Mouse (Mus musculus) T-cell, adult 2 months (primary cell): ENCODE data around the gene Snrpg.
"Not testable (repeated sequence)": the region's sequence is repeated elsewhere in the genome, so short reads cannot be mapped to it uniquely, and the experiment has no call there.

ENCODE experiments used
- DNase-seq: peaks from one replicate; pipeline ENCODE4 v3.0.0; 2022; ENCODE audit warnings: low spot score

The Snrpg gene

DNA sequence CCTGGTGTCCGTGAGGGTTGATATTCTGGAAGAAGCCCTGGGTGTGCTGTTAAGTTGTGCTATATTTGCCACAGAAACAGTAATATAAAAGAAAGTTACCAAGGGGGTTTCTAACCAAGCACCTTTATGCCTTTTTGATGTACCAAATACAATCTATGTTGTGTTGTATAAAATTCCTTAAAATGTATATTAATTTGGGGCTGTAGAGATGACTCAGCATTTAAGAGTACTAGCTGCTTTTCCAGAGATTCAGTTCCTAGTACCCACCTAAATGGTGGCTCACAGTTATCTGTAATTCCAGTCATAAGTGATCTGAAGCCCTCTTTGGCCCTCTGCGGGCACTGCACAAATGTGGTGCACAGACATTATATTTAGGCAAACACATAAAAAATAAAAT is 4.3 kb upstream of the Snrpg start:
- no peak for DNase-seq

DNA sequence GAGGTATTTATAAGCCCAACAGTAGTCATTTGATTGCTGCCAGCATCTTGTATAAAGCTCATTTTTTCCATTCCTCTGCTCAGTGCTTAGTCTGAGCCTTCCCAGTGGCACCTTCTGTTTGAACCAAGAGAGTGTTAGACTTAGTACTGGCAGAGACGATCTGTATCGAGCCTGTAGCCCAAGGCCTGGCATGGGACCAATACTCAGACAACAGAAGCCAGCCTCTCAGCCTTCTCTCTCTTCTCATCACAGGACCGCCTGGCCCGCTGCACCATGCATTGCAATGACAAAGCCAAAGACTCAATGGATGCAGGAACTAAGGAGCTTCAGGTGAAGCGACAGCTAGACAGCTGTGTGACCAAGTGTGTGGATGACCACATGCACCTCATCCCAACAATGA is 2.6 kb upstream of the Snrpg start:
- no peak for DNase-seq

DNA sequence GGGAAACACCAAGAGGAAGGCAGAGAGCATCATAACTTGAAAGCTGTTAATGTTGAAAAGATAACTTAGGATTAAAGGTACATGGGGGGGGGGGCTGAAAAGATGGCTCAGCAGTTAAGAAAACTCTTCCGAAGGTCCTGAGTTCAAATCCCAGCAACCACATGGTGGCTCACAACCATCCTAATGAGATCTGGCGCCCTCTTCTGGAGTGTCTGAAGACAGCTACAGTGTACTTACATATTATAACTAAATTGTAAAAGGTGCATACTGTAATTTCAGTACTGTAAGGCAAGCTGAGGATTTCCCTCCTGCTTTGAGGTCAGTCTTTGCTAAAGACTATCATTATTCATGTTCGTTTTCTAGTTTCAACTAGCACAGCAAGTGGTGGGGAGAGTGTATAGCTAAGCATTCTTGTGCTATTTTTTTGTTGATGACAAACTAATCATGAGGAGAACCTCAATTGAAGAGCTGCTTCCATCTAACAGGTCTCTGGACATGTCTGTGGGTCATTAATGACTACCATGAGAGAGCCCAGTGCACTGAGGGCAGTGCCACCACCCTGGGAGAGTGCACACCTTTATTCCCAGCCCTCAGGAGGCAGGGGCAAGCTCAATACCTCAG is 901 bp upstream of the Snrpg start:
- DNase-seq: peak; percentile 27

DNA sequence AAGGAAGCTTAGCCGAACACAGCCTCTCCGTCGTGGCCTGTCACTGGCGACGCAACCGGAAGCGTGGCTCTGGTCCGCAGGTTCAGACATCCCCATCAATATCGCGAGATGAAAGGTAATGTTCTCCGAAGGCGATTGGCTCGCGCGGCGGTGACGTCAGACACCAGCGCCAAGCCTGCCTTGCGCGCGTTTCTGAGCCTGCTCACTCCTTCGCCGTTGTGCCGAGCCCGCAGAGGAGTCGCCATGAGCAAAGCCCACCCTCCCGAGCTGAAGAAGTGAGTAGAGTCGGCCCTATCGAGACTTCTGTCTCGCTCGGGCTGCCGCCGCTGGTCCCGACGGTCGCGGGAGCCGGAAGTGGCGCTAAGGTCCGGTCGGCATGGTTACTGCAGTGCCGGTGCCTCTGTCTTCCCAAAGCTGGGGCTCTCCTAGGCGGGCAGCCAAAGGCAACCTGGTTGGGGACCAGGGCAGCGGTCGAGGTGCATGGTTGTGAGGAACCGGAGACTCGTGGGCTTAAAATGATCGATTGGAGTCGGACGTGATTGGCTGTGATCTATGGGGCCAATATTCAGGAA is 322 bp downstream of the Snrpg start:
- DNase-seq: peak; percentile 96

DNA sequence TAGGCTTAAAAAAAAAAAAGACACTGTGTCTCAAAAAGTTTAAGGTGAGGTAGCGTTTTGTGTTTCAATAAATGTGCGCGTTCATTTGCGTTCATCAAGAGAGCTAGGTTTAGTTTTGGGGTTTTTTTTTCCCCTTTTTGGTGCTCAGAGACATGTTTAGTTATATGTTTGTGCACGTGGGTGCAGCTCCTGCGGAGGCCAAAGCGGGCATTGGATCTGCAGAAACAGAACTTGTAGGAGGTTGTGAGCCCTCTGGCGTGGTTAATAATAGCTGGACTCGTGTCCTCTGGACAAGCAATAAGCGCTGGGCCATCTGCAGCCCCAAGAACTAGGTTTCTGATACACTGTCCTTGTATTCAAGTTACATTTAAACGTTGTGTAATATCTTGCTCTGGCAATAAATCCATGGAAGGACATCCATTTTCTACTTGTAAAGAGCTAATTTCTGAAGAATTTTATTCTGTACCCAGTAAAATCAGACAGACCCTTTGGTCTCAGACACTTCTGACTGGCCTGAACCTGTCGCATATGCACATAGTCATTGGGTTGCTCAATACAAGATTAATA is 929 bp downstream of the Snrpg start:
- no peak for DNase-seq

DNA sequence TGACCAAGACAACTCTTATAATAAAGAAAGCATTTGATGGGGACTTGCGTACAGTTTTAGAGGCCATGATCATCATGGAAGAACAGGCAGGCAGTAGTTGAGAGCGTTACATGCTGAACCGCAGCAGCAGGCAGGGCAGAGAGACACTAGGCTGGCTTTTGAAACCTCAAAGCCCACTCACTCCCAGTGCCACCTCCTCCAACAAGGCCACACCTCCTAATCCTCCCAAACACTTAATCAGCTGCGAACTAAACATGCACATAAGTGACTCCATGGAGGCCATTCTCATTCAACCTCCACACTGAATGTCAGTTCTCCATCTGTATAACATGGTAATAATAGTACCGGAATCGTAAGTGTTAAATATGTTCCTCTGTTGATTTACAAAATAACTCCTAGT is 2.5 kb downstream of the Snrpg start:
- DNase-seq: no peak

DNA sequence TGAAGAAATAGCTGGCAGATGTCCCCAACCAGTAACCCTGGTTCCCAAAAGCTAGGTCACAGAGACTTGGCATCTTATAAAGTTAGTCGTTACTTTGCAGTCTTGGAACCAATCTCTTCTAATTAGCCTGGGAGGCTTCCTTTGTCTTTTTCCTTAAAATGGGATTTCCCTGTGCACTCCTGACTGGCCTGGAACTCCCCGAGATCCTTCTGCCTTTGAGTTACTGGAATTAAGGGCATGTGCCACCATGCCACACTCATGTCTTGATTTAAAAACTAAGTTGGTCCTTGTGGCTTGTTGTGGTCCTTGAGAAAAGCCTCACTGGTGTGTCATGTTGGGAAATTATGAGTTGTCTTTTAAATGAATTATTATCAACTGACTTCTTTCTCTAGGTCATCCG is 7.2 kb downstream of the Snrpg start:
- no peak for DNase-seq

DNA sequence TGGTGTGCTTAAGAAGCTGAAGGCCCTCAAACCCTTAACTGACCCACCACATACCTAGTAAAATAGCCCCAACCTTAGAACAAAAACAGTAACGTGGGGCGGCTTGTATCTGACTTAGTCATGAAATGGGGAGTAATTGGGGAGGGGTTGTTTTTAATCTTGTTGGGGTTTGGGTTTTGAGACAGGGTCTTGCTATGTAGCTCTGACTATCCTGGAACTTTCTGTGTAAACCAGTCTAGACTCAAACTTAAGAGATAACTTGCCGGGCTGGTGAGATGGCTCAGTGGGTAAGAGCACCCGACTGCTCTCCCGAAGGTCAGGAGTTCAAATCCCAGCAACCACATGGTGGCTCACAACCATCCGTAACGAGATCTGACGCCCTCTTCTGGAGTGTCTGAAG is 9.0 kb downstream of the Snrpg start:
- DNase-seq: not testable (repeated sequence)

DNA sequence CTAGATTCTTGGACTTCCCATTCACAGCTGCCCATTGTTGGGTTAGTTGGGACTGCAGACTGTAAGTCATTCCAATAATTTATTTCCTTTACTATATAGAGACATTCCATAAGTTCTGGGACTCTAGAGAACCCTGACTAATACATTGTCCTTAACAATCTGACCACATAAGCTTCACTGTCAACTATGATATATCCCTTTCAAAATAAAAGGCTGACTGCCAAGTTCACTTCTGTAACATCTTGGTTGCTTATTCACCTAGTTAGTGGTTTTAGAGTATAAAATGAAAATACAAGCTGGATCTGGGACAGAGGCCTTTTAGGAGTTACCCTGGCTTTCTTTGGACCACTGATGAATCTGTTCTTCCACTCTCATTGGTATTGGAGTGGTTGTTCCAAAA is 11.4 kb downstream of the Snrpg start:
- DNase-seq: no peak

DNA sequence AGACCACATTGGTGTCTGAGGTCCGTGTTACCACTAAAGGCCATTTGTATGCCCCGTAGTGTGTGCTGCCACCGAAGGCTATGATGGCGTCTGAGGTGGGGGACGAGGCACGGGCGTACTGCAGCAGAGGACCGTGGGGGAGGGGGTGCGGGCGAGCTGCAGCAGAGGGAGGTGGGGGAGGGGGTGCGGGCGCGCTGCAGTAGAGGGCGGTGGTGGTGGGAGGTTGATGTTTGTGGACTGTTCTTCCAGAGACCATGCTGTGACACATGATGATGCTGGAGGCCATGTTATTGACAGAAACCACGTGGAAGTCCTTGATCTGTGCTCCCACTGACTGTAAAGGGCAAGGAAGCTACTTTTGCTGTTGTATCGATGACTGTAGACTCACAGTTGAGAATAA is 12.3 kb downstream of the Snrpg start:
- DNase-seq: no peak

DNA sequence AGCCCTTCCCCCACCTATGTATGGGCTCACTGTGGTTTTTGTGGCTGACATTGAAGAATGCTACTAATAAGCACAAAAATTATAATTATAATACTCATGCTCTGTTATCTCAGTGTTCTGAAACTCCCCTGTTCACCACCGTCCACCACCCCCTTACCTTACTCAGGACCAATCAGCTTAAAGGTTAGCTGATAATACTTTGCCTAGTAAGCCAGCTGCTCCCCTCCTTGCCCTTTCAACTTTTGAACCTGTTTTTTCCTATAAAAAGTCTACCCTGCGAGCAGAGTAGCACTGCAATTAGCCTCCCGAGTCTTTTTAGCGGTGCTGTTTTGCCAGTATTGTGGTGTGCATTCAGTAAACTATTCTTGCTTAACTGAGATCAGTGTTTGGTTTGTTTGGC is 13.6 kb downstream of the Snrpg start:
- no peak for DNase-seq

DNA sequence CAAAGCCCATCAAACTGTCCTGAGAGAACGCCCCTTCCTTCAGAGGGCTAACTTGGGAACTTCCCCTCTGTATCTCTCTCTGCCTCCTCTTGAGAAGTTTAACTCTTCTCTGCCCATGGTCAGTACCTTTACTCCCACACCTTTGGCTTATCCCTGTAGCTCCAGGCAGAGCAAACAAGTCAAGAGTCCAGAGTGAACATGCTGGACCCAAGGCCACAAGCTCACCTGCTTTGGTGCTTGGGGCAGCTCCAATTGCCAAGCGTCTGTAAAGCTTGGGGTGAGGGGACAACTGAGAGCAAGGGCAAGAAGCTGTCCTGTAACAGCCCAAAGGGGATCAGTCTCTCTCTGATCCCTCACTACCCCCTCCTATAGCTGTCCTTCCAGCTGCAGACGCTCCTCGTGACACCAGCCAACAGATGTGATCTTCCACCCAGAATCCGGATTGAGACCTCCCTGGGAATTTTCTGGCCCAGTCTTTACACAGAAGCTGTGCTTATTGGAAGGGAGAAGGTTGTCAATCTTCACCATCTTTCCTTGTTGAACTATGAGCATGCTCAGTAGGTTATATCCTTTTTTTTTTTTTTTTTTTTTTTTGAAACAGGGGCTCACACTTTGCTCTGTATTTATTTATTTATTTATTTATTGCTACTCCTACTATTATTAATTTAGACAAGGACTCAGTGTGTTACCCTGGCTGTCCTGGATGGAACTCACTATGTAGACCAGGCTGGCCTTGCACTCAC is 14.4 kb downstream of the Snrpg start:
- no peak for DNase-seq

DNA sequence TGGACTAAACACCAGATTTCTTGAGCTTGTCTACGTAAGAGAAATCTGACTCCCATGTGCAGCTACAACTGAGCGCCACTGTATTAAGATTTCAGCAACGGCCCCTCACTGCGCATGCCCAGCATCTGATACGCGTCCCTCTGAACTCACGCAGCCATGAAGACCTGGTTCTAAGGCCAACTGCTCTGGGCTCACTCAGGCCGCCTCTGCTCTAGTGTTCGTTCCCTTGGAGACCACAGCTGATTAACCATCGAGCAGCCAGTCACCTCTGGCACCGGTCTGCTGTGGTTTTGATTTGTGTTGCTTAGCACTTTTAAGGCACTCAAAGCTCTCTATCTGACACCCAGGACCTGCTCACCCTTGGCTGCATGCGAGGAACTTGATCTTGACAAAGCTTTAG is 16.2 kb downstream of the Snrpg start:
- no peak for DNase-seq

DNA sequence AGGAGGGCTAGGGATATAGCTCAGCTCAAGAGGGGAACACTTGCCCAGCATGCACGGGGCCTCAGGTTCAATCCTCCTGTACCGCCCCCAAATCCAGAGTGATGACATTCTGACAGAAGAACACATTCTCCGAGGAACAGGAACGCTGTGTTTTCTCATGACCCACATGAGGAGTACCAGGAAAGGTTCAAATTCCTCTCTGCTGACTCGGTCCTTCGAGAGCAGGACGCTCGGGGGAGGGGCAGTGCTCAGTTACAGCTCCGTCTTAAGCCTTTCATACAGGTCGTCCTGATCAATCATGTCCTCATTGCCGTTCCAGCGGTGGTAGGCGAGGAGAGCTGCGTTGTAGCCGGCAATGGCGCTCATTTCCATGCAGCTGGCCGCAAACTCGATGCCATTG is 17.4 kb downstream of the Snrpg start:
- DNase-seq: no peak

DNA sequence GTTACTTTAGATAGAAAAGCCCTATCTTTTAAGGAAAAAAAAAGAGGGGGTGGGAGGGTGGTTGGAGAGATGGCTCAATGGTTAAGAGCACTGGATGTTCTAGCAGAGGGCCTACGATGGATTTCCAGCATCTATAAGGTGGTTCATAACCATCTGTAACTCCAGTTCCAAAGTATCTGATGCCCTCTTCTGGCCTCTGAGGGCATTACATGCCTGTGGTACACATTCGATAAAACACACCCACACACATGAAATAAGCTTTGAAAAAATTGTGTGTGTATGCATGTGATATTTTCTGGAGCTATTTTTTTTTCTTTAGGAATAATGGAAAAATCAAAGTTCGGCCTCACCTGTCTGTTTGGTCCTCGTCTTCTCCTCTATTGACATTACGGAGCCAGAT is 20.2 kb downstream of the Snrpg start:
- no peak for DNase-seq

DNA sequence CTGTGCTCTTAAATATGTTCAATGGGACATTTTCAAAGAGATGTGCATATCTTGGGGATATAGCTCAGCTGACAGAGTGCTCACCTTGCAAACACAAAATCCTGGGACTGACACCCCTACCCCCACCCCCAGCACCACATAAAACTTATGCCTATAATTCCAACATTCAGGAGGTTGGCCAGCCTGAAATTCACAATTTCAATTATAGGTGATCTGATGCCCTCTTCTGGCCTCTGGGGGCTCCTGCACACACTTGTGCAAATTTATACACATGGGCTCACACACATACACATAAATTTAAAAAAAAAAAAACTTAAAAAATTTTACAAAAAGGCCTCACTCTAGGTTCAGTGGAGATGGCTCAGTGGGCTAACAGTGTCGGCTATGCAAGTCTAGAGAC is 22.1 kb downstream of the Snrpg start:
- no peak for DNase-seq

DNA sequence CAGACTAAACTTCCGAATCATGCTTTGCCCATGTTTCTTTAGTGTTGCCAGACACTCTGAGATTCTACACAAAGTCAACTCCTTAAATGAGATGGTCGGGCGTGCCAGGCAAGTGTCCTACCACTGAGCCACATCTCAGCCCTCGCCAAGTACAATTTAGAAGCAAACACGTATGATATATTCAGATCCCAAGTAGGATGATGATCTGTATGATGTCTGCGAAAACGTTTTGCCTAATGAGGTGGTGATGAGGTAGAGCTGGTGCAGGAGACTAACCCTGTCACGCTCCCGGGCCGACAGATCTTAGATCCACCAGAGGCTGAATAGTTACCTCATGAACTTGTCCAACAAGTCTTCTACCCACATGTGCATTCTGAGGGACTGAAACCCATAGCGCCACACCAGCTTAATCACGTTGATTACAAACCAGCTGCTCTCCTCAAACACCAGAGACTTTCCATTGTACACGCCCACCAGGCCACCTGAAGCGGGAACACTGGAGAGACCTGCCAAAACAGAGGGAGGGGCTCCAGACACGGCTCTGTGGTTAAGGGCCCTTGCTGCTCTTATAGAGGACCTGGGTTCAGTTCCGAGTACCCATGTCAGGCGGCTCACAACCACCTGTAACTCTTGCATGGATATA is 23.1 kb downstream of the Snrpg start:
- no peak for DNase-seq

DNA sequence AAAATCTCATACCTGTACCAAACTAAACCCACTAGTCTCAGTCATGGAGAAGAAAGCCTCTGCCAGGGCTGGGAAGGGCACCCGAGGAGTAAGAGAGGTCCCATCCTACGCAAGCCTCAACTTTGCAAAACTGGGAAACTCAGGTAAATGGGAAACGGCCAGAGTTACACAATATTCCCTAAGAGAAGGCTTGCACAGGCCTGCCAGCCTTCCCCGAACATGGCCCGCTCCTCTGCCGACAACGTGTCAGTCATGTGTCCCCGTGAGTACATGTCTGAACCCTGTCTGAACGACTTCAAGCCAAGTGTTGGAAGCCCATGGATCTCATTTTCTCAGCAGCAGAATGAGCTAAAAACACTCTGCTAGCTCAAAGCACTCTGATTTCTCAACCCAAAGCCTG is 23.9 kb downstream of the Snrpg start:
- DNase-seq: no peak

DNA sequence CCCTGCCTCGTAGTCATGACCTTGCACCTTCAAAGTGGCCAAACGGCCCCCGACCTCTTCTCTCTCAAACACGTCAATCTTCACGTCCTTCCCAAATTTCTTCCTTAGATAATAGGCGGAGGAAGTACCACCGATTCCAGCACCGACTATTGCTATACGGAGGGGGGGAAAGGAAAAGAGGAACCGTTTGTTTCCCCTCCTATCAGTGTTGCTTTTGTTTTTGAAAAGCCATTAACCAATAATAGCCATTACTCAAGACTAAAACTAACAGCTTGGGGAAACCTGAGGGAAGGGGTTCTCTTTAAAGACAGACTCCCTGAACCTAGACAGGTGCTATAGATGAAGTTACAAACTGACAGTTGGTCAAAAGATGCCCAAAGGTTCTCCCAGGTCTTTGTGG is 24.9 kb downstream of the Snrpg start:
- DNase-seq: no peak

DNA sequence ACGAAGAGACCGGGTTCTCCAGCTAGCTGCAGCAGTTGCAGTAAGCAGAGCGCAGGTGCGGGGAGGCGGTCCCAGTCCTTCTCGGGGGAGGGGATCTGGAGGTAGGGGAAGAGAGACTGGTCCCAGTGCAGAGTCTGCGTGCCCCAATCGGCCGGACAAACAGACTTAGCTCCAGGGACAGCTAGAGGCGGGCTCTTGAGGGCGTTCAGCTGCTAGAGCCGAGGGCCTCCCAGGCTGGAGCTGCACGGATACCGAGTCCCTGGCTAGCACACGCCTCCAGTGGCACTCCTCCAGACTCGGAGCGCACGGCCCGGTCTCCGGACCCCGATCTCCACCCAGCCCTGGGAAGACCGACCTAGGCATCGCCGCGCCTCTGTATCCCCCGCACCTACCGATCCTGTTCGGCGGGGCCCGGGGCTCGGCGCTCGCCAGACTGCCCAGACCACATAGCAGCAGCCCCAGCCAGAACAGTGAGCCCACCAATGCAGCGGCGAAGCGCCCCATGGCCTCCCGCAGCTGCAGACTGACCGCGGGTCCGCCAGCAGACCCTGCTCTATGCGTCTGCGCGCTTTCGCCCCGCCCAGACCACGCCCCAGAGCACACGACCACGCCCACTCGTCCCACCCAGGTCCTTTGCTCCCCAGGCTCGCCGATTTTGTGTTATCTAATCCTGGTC is 25.6 kb downstream of the Snrpg start, which contains the start of gene Pcyox1:
Pcyox1 (minus strand) TSS at position 574 of the 676 bp plus-strand sequence.
- DNase-seq: peak; percentile 66

DNA sequence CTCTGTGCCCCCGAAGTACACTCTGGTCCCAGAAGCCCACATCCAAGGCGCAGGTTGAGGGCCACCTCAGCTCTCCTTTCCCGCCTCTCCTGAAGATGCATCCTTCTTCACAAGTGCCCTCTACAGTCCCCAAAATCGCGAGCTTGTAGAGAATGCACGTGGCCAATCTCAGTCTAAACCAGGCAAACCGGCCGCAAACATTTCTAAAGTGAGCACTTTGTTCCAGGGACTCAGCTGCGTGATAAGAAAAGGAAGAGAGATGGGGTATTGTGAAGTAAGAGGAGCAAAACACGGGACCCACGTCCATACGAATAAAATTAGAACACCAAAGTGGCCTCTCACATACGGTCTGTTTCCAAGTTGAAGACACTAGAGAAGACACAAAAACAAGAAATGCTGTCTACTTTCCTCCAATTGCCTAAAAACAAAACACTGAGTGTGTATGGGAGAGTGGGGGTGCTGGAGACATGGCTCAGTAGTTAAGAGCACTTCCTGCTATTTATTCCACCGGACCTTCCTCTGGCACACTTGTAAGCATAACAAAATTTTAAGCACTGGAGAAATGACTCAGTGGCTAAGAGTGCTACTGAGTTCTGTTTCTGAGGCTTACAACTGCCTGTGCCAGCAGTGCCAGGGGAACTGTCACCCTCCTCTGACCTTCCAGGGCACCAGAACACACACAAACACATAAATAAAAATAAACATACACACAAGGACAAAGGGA is 26.3 kb downstream of the Snrpg start:
- no peak for DNase-seq

DNA sequence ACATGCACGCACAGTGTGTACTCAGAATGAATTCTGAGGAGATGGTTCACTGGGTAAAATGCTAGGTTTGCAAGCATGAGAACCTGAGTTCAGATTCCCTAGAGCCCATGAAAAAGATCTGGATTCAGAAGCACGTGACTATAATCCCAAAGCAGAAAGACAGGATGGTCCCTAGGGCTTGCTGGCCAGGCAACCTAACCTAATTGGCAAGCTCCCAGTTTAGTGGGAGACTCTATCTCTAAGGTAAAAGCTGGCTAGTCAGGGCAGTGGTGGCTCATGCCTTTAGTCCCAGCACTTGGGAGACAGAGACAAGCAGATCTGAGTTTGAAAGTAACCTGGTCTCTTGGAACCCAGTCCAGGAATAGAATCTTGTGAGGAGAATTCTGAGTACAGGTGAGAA is 27.9 kb downstream of the Snrpg start:
- DNase-seq: no peak
